Mouse (Mus musculus): ENCODE measurements around the gene Ghitm.

Gene Ghitm

DNA sequence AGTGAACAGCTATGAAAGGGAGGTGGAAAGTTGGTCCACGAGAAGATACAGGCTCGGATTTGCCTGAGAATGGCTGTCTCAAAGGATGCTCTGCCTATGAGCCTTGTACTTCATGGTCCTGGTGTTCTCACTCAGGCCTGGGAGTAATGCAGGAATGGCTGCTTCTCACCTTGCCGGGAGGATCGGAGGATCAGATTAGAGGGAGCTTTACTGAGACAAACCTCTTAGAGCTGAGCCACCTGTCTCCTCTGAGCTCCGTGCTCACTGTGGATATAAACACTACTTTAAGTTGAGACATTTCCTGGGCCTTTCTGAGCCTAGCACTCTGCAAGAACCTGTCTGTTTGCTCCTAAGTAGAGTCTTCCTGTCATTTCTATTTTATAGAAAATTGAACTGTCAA lies 33.5 kb downstream of the Ghitm start:
- DNase-seq = no peak

DNA sequence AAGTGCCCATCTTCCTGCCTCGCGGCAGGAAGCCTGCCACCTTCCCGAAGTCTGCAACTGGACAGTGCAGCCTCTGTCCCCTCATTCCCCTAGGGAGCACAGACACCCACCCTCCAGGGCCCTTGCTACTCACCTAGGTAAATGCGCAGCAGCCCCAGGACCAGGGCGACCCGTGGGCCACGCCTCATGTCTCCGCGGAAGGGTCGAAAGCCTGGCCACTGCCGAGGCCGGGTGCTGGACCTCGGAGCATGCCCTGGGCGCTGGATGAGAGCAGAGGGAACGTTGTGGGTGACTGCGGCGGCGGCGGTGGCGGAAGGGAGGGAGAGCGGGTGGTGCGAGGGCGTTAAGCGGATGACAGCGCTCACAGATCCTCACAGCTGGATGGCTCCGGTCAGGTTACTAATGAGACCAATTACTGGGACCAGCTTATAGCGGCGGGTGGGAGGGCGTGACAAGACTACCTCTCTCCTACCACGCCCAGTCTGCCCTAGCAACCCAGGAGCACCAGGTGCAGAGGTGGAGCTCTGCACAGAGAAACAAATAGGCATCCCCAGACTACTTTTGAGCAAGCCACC lies 37.0 kb downstream of the Ghitm start, which contains the start of gene Cdhr1:
Cdhr1 (minus strand) TSS at position 392 of the 575 bp plus-strand sequence.
- DNase-seq = peak; percentile 5 to 37

DNA sequence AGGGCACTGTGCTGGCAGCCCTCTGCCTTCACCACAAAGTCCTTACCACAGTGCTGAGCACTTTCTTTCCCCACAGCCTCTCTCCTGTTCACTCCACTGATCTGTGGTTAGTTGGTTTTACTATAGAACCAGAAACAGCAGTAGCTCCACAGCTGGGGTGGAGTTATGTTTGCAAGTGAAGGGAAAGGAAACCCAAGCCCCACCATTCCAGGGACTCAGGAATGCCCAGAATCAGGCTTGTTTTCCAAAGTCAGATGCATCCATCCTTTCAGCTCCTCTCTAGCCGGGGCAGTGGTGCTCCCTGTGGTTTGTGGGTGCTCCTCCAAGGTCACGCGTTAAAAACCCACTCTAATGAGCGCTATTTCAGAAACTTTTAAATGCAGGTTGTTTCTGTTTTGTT lies 39.5 kb downstream of the Ghitm start:
- DNase-seq = no peak

DNA sequence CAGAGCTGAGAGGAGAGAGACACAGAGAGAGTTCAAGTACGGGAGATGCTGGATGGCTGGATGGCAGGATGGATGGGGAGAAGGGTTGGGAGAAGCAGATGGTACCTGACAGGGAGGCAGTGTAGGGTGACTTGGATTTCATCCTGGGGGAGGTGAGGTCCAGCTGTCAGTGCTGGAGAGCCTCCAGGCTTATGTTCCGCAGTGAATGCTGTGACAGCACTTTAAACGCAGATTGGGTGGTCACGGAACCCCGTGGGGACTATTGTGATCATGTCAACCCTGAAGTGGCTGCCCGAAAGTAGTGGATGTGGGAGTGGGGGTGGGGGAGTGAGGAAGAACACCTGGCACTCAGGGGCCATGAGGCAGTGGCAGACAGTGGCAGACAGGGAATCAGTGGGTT lies 40.6 kb downstream of the Ghitm start:
- no peak for DNase-seq

DNA sequence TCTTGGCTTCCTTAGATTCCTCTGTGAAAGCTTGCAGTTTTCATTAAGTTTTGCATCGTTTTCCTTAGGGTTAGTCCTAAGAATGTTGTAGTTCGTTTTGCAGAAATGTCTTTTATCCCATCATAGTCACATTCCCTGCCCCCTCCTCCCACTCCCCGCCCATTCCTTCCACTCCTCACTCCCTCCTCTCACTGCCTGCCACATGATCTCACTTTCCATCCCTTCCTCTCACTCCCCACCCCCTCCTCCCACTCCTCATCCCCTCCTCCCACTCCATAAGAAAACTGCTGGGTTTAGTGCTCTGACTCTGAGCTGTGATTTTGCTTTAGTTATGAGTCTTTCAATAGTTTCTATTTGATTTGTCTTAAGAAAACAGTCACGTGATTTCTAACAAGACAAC lies 51.3 kb downstream of the Ghitm start:
- no peak for DNase-seq

DNA sequence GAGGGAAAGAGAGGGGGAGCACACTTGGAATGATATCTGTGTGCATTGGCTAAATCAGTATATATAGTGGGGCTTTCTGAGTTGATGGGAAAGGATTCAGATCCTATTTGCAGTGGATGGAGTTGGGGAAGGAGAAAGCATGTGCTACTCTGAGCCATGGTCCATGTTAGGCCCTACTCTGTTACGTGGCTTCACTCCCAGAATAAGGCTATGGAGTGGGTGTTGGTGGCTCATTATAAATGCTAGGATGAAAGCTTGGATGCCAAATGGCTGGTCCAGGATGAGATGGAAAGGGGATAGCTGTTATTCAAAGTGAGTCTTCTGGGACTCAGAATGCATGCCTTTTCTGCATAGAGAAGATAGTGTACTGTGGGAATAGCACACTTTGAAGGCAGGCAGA lies 54.3 kb downstream of the Ghitm start:
- DNase-seq = no peak
